Mouse (Mus musculus): ENCODE data around the gene Milr1.
"Not testable (repeated sequence)": the region's sequence is repeated elsewhere in the genome, so short reads cannot be mapped to it uniquely, and the experiment has no call there.

The Milr1 gene

GRCm38 (mm10) chr11:106730714-106731113 is 20.3 kb upstream of the Milr1 start:
- DNase-seq (ENCODE audit: low spot score in 2 of 2), result no peak

GRCm38 (mm10) chr11:106736614-106737013 is 14.4 kb upstream of the Milr1 start:
- no peak for DNase-seq (ENCODE audit: low spot score in 2 of 2)

- peak in 1 of 2 experiments; percentile 9 for DNase-seq (ENCODE audit: low spot score in 2 of 2)
These were observed 13.8 kb upstream of the Milr1 start for GRCm38 (mm10) chr11:106737178-106737621.

- no peak for DNase-seq (ENCODE audit: low spot score in 2 of 2)
These were observed 11.9 kb upstream of the Milr1 start for GRCm38 (mm10) chr11:106739116-106739515.

GRCm38 (mm10) chr11:106740724-106741123 is 10.3 kb upstream of the Milr1 start:
- not testable (repeated sequence) for DNase-seq (ENCODE audit: low spot score in 2 of 2)

- peak in 1 of 2 experiments; percentile 42 for DNase-seq (ENCODE audit: low spot score in 2 of 2)
These were observed 9.8 kb upstream of the Milr1 start for GRCm38 (mm10) chr11:106741232-106741631.

- DNase-seq (ENCODE audit: low spot score in 2 of 2), result no peak
These were observed 9.2 kb upstream of the Milr1 start for GRCm38 (mm10) chr11:106741826-106742225.

GRCm38 (mm10) chr11:106742388-106742841 is 8.6 kb upstream of the Milr1 start:
- no peak for DNase-seq (ENCODE audit: low spot score in 2 of 2)

GRCm38 (mm10) chr11:106744949-106745348 is 6.1 kb upstream of the Milr1 start:
- DNase-seq (ENCODE audit: low spot score in 2 of 2), result no peak

GRCm38 (mm10) chr11:106749557-106750120 is 1.4 kb upstream of the Milr1 start:
- DNase-seq (ENCODE audit: low spot score in 2 of 2), result not testable (repeated sequence)

- DNase-seq (ENCODE audit: low spot score in 2 of 2), result no peak
These were observed 790 bp upstream of the Milr1 start, which contains the start of gene Pecam1 for GRCm38 (mm10) chr11:106750121-106750751. Gene Pecam1, minus strand, starts transcription at chr11:106750628.

GRCm38 (mm10) chr11:106752103-106752502 is 1.1 kb downstream of the Milr1 start:
- DNase-seq (ENCODE audit: low spot score in 2 of 2), result no peak

- DNase-seq (ENCODE audit: low spot score in 2 of 2), result no peak
These were observed 2.3 kb downstream of the Milr1 start for GRCm38 (mm10) chr11:106753314-106753713.

- no peak for DNase-seq (ENCODE audit: low spot score in 2 of 2)
These were observed 4.6 kb downstream of the Milr1 start for GRCm38 (mm10) chr11:106755583-106755982.

- no peak for DNase-seq (ENCODE audit: low spot score in 2 of 2)
These were observed 8.0 kb downstream of the Milr1 start for GRCm38 (mm10) chr11:106759028-106759427.

- DNase-seq (ENCODE audit: low spot score in 2 of 2), result no peak
These were observed 9.5 kb downstream of the Milr1 start for GRCm38 (mm10) chr11:106760511-106760910.

- DNase-seq (ENCODE audit: low spot score in 2 of 2), result no peak
These were observed 11.2 kb downstream of the Milr1 start for GRCm38 (mm10) chr11:106762139-106762799.

- DNase-seq (ENCODE audit: low spot score in 2 of 2), result no peak
These were observed 11.8 kb downstream of the Milr1 start for GRCm38 (mm10) chr11:106762800-106763185.

GRCm38 (mm10) chr11:106766611-106767162 is 15.7 kb downstream of the Milr1 start:
- no peak for DNase-seq (ENCODE audit: low spot score in 2 of 2)

- no peak for DNase-seq (ENCODE audit: low spot score in 2 of 2)
These were observed 16.5 kb downstream of the Milr1 start for GRCm38 (mm10) chr11:106767516-106767915.

GRCm38 (mm10) chr11:106770195-106770974 is 19.4 kb downstream of the Milr1 start:
- DNase-seq (ENCODE audit: low spot score in 2 of 2), result no peak

GRCm38 (mm10) chr11:106773061-106773460 is 22.0 kb downstream of the Milr1 start:
- no peak for DNase-seq (ENCODE audit: low spot score in 2 of 2)
